Mouse (Mus musculus): ENCODE measurements at regions not wholly inside any gene's neighbourhood (a gene's known extent, or its start where the extent isn't known, plus 50 kb on each side); places are given as distances from the start of the nearest gene placed in this dataset.

DNA sequence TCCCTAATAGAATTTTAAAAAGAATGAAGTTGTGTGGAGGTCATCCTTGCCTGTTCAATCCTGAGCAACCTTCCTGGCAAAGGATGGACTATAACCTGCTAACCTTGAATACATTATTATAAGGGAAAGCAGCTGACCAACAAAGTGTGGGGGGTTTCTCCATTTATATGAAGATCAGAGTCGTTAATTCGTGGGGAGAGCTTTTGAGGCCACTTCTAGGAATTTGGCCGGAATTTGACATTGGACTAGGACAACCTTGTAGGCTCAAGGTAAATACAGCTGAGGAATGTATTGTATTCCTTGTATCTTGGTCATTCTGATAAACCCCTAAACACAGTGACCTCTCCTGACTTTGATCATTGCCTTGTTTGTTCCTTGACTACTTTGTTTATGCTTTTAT is 56.9 kb downstream of the Klf4 start:
- no peak for DNase-seq (ENCODE audit: low spot score)

DNA sequence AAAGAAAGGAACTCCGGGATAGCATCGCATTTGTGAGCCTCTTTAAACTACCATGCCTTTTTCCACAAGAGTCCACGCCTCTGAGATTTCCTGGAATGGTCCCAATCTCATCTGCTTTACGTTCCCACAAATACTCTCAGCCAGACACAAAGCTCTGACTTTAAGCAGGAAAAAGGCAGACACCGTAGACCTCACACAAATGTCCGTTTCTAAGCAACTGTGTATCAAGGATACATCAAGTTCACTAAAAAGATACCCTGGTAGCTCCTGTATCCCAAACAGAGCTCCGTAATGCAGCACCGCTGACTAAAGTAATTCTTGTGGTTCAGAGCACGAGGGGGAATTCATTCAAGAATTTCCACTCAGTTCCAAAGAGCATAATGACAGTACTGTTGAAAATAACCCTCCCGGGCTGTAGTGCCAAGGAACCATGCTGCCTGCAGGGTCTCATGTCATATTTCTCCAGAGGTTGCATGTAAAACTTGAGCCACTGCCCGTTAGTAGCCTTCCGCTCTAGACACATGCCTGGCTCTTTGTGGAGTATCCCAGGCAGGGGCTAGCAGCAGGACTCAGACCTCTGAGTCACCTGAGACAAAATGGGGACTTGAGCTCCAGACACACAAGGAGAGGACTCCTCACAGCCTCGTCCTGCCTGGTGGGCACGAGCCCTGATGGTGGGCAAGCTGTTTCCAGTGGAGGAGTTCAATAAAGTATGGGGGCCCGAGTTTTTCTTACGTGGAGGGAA is 58.0 kb downstream of the Klf4 start:
- no peak for DNase-seq (ENCODE audit: low spot score)

DNA sequence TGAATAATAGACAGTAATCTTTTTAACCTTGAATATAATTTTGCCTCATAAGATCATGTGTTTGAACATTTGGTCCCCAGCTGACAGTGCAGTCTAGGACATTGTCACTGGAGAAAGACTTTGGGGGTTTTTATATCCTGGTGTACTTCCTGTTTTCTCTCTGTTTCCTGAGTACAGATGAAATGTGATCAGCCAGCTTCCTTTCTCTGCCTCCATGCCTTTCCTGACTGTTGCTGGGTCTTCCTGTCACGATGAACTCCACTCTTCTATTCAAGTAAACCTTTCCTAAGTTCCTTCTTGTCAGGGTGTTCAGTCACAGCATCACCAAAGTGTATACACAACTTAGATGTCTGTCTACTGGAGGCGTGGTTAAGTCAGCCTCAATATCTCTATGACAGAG is 59.6 kb downstream of the Klf4 start:
- DNase-seq (ENCODE audit: low spot score), result no peak

DNA sequence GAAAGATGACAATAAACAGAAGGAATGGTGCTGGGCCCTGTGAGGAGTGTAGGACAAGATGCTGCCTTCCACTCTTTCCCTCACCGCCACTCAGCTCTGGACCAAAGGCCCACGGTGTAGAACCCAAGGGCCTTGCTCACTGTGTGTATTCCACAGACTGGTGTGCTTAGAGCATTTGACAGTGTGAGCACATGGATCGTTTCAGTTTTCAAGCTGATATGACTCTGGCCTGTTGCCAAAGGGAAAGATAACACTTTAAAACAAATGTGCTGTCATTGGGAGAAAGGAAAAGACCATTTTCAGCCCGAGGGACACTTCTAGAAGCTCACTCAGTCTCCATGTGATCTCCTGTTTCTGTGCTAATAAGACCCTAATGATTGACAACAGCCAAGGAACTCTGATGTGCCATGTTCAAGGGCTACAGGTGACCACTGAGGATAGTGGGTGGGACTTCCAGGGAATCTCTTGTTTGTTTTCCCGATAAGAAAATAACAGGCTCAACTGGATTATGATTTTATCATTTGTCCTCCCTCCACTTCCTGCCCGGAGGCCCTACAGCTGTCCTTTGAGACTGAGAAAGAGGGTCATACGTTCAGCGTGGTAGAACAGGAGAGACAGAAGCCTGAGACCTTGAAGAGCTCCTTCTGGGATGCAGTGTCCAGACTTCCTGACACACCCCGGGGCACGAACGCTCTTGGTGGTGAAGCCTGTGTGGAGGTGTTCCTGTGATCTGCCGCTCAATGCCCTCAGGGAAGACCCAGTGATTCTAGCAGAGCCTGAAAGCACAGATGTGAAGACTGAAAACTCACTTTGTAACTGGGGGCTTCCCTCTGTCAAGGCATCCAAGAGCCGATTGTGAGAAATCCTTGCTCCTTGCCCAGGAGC is 61.2 kb downstream of the Klf4 start:
- no peak for DNase-seq (ENCODE audit: low spot score)

DNA sequence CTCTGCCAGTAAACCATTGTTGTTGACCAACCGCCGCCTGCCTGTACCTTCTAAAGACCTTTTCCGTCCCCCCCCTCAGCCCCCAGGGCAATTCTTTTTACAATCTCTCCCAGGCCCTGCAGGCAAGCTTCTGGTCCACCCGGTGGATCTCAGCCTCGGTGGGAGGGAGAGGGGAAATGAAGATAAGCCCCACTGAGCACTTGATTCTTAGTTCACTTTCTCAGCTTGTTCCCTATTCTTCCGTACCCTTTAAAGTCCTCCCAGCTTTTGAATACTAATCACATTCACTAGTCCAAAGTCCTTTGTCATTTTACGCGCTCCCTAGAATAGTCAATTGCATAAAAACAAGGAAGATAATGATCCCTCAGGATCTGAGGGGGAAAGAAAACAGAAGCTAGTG is 68.1 kb downstream of the Klf4 start:
- DNase-seq (ENCODE audit: low spot score), result no peak

DNA sequence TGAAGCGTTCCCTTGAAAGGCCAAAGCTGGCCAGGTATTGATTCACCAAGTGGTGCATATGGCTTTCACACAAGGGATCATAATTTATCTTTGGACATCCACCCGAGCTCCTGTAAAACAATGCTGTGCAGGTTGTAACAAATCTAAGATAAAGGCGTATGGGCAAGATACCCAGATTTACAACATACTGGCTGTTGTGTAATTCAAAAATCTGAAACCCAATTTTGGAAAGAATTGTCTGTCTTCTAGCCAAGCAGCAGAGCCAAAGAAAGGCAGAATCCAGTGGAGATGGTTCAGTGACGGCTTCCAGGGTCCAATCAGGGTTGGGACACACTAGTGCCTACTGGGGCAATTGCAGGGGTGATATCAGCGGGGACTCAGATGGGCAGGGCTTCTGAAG is 70.3 kb downstream of the Klf4 start:
- no peak for DNase-seq (ENCODE audit: low spot score)

DNA sequence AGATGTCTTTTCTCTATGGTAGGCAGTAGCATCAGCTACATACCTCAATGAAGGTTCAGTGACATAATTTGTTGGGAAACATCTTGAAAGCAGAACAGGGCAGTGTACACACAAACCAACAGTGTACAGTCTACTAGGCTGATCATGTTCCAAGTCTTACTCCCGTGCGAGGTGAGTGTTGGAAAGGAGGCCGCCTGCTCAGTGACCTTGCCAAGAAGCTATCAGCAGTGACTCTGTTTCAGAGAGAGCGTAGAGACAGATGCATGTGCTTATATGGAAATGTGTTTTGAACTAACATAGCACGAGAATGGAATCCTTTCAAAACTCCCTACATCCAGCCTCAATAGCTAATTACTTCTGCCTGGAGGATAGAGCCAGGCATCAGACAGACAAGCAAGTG is 78.4 kb downstream of the Klf4 start:
- DNase-seq (ENCODE audit: low spot score), result no peak

DNA sequence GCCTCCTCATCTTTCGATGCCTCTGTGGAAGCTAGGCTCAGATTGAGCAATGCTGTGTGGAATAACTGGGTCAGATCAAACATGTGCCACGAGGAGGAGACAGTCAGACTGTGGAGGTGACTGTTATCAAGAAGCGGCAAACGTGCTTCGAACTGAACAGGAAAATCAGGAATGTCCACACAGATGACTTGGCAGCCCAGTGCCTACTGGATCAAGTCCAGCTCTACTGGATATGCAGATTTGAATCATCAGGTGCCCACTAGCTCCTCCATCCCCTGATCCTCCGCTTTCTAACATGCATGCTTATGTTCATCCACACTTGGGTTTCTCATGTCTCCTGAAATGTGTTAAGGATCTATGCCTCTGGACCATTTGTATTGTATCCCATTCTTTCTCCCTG is 79.7 kb downstream of the Klf4 start:
- DNase-seq (ENCODE audit: low spot score), result no peak

DNA sequence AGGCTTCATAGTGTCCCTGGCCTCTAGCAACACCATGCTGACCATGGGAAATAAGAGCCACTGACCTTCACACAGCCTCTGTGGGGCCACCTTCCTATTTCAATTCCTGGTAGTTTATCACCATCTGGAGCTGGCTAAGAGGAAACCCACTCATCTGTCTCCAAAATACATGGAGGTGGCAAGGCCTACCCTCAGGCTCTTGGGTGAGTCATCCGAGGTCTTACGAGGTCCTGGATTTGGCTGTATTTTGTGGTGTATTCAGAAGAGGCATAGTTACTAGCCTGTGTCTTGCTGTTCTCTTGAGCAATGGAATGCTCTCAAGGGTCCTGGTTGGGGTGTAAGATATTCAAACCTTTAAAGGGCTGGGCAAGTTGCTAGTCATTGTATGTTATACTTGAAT is 80.6 kb downstream of the Klf4 start:
- no peak for DNase-seq (ENCODE audit: low spot score)

DNA sequence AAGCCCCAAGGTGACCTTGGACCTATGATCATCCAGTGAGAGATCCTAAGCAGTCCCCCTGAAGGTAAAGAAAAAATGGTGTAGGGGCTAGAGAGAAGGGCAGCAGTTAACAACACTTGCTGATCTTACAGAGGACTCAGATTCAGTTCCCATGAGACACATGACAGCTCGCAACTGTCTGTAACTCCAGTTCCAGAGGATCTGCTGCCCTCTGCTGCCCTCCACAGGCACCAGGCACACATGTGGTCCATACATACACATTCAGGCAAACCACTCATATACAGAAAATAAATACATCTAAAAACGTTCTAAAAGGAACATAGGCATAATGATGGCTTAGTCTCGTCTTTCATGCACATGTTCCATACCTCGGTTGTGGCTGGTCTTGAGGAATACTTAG is 81.2 kb downstream of the Klf4 start:
- peak; percentile 27 for DNase-seq (ENCODE audit: low spot score)

DNA sequence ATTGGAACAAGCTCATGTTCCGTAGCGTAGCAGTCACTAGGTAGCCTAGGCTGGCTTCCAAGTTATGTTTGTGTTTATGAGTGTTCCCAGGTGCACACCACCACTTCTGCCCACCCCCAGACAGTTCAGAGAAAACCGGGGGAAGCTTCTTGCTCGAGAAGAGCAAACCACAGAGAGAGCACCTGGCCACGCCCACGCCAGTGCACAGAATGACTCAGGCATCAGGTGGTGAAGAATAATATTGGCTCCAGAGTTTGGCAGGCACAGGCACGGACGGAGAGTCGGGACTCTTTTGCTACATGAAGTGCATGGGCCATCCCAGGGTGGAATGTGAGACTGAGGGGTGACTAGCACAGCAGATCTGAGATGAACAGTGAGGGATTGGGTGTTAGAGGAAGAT is 88.8 kb downstream of the Klf4 start:
- no peak for DNase-seq (ENCODE audit: low spot score)

DNA sequence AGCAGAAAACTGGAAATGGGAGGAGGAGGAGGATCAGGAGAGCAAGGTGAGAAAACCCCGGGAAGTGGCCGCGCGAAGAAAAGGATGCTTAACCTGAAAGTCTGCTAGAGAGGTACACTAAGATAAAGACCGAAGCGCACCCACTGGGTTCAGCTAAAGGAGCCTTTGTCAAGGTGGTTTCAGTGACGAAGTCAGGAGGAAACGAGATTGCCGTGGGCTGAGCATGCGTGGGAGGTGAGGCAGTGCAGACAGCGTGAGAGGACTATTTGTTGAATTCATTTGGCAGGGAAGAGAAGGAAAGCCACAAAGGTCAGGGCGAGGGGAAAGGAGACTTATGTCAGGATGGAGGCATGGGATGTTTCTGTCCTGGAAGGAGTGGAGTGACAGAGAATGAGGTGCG is 90.2 kb downstream of the Klf4 start:
- DNase-seq (ENCODE audit: low spot score), result no peak
